Mouse (Mus musculus) spleen, postnatal 14 days (tissue): Measurements from ENCODE around the gene Olfr318.
"Not testable (repeated sequence)": the region's sequence is repeated elsewhere in the genome, so short reads cannot be mapped to it uniquely, and the experiment has no call there.

Source experiments
- DNase-seq, 2 experiments: peaks; one replicate each; pipeline ENCODE4 v3.0.0; 2021 to 2022; ENCODE audit warnings: low spot score in 2 of 2

Olfr318 gene

GRCm38 (mm10) chr11:58723914-58724313 lies at the start of gene Olfr318:
Gene Olfr318, minus strand, starts transcription at chr11:58724014.
- no peak for DNase-seq

- no peak for DNase-seq
Observed at GRCm38 (mm10) chr11:58772888-58773287, 49.1 kb upstream of the Olfr318 start, which contains the start of gene Olfr315. Gene Olfr315, plus strand, starts transcription at chr11:58773188.

- DNase-seq, result no peak
Observed at GRCm38 (mm10) chr11:58752434-58752833, 28.6 kb upstream of the Olfr318 start, which contains the start of gene Olfr316. Gene Olfr316, plus strand, starts transcription at chr11:58752734.

GRCm38 (mm10) chr11:58751096-58751495 lies 27.3 kb upstream of the Olfr318 start:
- DNase-seq, result not testable (repeated sequence)

GRCm38 (mm10) chr11:58738792-58739262 lies 15.0 kb upstream of the Olfr318 start, which contains the start of gene Olfr317:
Gene Olfr317, minus strand, starts transcription at chr11:58739212.
- DNase-seq, result no peak

- DNase-seq, result no peak
Observed at GRCm38 (mm10) chr11:58733372-58733771, 9.6 kb upstream of the Olfr318 start.

- DNase-seq, result not testable (repeated sequence)
Observed at GRCm38 (mm10) chr11:58727896-58728650, 4.3 kb upstream of the Olfr318 start.

- DNase-seq, result no peak
Observed at GRCm38 (mm10) chr11:58719701-58720100, 4.1 kb downstream of the Olfr318 start.

- DNase-seq, result not testable (repeated sequence)
Observed at GRCm38 (mm10) chr11:58717723-58718122, 6.1 kb downstream of the Olfr318 start.

GRCm38 (mm10) chr11:58709086-58709485 lies 14.7 kb downstream of the Olfr318 start:
- no peak for DNase-seq

GRCm38 (mm10) chr11:58698862-58699261 lies 25.0 kb downstream of the Olfr318 start, which contains the start of gene Olfr319:
Gene Olfr319, plus strand, starts transcription at chr11:58699162.
- no peak for DNase-seq

- DNase-seq, result no peak
Observed at GRCm38 (mm10) chr11:58680799-58681198, 43.0 kb downstream of the Olfr318 start, which contains the start of gene Olfr320. Gene Olfr320, plus strand, starts transcription at chr11:58681099.

- no peak for DNase-seq
Observed at GRCm38 (mm10) chr11:58671825-58672224, 52.0 kb downstream of the Olfr318 start.

GRCm38 (mm10) chr11:58669252-58669651 lies 54.6 kb downstream of the Olfr318 start:
- no peak for DNase-seq
